Mouse (Mus musculus): ENCODE data around the gene Ccdc117.
"Not testable (repeated sequence)": the region's sequence is repeated elsewhere in the genome, so short reads cannot be mapped to it uniquely, and the experiment has no call there.

Gene Ccdc117

DNA sequence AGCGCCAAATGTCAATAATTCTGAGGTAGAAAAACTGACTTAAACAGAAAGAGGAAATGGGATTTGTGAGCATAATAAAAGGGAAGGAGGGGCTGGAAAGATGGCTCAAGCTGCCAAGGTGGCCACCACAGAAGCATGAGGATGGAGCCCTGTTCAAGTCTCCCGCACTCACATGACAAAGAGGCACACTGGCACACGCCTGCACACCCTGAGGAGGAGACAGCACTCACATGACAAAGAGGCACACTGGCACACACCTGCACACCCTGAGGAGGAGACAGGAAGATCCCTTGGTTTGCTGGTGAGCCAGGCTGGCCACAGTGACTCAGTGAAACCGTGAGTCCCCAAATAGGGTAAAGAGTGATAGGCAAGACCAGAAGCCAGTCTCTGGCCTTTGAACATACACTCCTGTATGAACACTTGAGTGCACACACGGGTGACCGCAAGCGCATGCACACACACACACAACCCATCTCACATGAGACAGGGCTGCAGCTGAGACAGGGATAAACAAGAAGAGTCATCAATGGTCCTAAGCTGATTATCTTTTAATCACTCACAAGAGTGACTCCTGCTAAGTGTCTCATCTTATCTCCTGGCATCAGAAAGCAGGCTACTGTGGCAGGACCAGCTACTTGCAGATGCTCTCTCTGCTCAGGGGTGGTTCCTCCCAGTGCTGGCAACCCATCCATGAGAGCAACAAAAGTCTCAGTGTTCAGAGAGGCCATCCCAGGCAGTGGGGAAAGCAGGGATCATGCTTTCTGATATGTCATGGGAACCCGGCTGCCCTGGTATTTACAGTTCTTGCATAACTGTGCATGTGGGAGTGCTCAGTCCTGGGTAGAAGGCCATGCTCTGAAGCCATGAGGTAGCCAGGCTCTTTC, 32.5 kb downstream of the Ccdc117 start:
- DNase-seq (ENCODE audit: low spot score), result peak; percentile 91

DNA sequence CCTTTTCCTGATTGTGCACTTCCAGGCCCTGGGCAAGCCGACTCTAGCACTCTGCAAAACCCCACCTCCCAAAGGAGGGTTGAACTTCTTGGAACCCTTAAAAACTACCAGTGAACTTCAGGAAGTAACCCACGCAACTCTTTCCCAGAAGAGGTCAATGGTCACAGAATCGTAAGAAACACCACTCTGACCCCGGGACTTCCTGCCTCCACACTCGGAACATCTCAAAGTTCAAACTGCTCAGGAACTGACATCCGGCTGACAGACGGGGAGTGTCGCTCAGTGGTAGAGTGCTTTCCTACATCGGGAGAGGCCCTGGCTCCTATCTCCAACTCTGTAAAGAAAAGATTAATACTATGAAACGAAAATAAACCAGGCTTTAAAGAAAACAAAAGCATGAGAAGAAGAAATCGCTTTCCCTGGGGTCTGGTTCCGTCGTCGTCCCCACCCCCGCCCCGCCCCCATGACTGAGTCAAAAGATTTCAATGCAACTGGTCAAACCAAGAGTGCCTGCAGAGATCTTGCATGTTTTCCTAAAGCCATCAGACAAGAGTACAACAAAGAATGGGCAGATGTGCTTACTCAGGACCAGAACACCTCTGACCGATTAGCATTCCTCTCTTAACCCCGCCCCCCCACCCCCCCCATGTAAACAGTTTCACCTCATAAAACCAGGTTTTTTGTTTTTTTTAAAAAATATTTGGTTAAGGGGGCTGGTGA, 36.0 kb downstream of the Ccdc117 start:
- DNase-seq (ENCODE audit: low spot score), result peak; percentile 71

DNA sequence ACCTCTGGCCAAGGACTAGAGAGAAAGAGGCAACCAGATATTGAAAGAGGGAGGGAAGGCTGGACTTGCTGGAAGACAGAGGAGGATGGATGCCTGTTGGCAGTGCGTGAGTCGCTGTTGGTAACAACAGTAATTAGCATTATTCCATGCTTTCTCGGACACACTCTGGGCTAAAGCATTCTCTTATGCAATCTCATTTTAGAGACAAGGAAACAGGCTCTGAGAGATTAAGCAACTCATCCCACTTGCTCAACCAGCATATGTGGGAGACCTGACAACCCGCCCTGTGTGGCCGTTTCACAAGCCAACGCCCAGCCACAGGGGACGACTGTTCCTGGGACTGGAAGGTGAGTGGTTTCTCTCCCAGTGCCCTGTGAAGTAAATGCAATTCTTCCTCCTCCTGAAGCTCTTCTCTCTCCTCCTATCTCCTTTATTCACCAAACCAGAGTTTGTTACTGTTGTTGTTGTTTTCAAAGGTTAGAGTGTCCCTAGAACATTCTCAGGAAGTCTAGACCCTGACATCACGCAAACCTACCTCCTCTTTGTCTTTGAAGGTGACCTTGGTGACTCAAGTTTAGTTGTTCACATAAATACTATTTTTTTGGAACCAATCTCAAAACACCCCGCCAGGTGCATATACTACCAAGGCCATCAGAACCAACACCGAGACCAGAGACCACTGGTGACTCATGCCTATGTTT, 39.5 kb downstream of the Ccdc117 start:
- peak; percentile 89 for DNase-seq (ENCODE audit: low spot score)

DNA sequence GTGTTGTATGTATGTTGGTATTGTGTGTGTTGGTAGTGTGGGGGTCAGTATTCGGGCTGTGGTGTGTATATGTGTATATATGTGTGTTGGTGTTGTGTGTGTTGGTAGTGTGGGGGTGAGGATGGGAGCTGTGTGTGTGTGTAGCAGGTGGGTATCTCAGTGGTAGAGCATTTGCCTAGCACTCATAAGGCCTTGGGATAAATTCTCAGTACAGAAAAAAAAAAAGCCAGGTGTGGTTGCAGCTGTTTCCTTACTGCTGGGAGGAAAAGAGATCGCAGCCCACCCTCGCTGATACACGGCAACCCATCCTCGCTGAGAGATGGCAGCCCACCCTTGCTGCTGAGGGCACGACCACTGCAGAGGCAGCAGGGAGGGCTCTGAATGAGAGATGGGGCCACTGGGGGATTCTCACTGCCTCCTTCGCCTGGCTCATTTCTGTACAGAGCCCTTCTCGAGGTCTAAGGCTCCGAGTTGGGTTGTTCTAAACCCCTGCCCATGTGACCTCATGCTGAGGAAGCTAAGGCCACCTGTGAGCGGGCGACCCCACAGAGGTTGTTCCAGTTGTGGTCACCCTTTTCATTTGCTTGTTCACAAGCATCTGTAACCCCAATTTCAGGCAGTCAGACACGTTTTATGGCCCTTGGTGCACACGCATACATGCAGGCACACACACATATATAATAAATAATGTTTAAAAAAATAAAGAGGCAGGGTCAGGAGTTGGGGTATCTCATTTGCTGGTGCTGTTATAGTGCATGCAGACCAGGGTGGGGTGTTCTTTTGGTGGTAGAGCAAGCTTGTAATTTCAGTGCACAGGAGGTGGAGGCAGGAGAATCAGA, 40.9 kb downstream of the Ccdc117 start:
- DNase-seq (ENCODE audit: low spot score), result no peak

DNA sequence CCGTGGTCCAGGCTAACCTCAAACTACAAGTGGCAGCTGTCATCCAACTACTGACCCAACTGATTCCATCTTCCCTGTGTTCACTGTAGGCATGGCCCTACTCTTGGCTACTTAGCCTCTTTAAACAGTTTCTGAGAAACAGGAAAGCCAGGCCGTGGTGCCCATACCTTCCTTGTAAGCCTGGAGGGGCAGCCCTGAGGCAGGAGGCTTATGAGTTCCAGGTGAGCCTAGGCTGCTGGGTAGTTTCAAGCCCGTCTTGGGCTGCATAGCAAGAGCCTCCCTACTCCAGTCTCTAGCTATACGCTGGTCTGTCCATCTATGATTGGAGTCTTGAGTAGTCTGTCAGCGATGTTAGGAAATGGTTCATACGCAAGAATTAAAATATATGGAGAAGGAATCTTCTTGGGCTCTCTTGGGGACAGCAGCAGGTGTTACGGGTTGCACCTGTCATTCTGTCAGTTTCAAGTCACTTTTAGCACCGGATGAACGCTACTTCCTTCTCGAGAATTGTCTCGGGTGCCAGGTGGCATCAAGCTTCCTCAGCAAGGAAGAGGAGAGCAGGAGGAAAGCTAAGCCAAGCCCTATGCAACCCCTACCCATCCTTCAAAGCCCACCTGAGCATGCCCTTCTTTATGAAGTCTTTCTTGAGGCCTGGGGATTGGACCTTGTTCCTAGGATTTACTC, 41.9 kb downstream of the Ccdc117 start:
- DNase-seq (ENCODE audit: low spot score), result no peak

DNA sequence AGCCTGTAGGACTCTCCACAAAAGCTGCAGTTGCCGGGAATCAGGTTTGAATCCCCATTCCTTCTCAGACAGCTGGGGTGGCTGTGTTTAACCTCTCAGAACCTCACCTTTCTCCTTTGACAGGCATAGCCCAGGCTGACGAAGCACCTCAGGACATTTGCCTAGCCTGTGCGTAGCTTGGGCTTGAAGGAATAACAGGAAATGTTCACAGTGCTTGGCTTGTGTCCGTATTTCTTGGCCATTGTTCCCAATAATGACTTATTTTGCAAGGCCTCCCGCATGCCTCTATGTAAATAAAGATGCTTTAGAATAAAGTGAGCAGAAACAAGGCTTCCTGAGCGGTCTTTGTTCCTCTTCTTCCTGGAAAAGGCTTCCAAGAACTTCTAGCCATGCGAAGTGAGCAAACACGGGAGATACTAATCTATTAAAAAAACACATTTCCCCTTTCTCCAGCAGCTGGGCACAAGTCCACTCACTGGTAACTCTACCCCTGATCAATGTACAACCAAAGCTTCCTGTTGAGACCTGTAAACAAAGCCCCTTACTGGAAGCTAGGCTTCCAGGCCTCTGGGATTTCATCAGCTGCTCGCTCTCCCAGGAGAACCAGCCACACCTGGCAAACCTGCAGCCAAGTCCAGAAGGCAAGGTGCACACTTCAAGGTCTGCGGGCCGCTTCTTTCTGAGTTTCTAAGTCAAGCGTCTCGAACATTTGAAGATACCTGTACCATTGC, 42.9 kb downstream of the Ccdc117 start:
- no peak for DNase-seq (ENCODE audit: low spot score)

DNA sequence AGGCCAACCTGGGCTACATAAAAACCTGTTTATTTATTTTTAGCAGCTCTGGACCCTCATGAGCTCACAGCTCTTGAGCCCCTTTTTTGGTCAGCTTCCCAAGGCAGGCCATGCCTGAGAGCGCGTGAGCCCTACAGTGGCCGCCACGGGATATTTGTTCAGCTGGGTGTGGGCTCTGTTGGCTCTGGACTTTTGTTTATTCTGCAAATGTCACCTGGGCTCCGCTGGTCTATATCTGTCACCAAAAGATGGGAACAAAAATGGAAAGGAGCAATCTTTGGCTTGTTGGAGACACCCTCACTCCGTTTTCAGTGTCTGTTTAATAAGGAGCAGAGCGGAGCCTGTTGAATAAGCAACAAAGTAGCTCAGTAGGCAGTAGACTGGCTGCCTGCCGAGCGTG, 43.6 kb downstream of the Ccdc117 start:
- no peak for DNase-seq (ENCODE audit: low spot score)

GRCm38 (mm10) chr11:5496559-5497248, 45.3 kb downstream of the Ccdc117 start:
- DNase-seq (ENCODE audit: low spot score), result no peak

- DNase-seq (ENCODE audit: low spot score), result no peak
These were observed 46.1 kb downstream of the Ccdc117 start for GRCm38 (mm10) chr11:5495906-5496305.

GRCm38 (mm10) chr11:5495286-5495832, 46.6 kb downstream of the Ccdc117 start:
- DNase-seq (ENCODE audit: low spot score), result no peak

GRCm38 (mm10) chr11:5493869-5494268, 48.1 kb downstream of the Ccdc117 start:
- DNase-seq (ENCODE audit: low spot score), result no peak

GRCm38 (mm10) chr11:5491912-5492311, 50.1 kb downstream of the Ccdc117 start:
- DNase-seq (ENCODE audit: low spot score), result no peak

GRCm38 (mm10) chr11:5490989-5491656, 50.9 kb downstream of the Ccdc117 start:
- DNase-seq (ENCODE audit: low spot score), result no peak

DNA sequence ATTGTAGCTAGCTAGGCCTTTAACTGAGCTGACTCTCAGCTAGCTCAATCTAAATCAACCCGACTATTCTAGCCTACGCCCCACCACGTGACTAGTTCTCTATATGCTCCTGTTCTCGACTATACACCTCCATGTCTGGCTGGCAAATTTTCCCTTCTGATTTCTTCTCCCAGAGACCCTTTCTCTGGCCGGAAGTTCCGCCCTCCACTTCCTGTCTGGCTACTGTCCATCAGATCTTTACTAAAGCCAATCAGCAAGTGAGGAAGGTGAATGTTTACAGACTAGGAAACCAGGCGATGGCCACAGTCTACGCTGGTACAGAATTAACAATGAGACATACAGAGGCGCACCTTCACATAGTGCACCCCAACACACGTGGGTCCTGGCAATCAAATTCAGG, 52.6 kb downstream of the Ccdc117 start:
- not testable (repeated sequence) for DNase-seq (ENCODE audit: low spot score)

DNA sequence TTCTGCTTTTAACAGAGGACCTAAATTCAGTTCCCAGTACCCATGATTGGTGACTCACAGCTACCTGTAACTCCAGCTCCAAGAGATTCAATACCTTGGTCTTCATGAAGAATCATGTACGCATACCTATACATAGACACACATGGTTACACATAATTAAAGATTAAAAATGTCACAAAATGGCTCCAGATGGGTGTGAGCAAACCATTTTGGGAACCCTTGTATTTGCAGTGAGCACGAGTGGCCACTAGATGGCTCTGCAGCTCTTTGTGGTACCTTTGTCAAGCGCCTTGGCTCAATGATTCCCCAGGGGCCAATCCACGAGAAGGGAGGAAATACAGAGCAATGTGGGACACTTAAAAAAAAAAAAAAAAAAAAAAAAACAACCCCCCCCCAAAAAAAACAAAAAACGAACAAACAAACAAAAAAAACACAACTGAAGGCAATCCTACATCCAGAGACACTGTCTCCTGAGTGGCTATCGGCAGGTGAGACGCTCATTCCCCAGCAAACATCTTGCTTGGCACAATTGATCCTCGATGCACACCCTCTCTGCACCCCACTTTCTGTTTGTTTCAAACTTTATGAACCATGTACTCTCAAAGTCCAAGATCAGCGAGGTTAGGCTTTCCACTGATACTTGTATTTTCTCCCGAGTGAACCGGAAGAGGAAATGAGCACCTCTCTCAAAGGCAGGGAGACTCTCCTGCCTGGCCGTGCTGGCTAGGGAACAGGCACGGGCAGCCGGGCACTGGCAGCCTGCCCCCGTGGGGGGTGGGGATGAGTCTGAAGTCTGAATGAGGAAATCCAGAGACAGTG, 56.6 kb downstream of the Ccdc117 start:
- peak; percentile 94 for DNase-seq (ENCODE audit: low spot score)

DNA sequence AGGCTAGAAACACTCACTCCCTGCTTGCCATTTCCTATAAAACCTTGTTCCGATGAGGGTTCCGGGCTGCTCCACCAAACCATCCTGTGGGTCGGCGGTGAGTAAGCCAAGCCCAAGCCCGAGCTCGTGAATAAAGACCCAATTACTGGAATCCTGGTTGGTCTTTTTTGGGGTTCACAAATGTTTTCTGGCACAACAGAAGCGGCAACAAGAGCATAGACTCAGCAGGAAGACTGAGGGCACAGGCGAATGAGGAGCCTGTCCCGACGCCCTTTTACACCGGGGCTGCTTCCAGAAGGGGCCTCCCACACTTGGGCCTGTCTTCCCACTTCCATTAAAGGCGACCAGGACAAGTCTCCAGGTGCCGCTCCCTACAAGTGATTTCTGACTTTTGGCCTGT, 59.4 kb downstream of the Ccdc117 start:
- no peak for DNase-seq (ENCODE audit: low spot score)
